Mouse (Mus musculus) stomach, embryonic 16.5 days (tissue): ENCODE data around the gene Nt5c3. TPM values are rescaled to one million over a fixed set of nuclear protein-coding genes. Genes with fewer than 3 reads are reported as not detected.

Source experiments
- ATAC-seq: fragments of 200-750 bp; cut with Nextera tagmentation; 2 replicates; pipeline ENCODE4 v1.8.0; 2017; ENCODE audit warnings: moderate number of reproducible peaks, moderate TSS enrichment; ENCODE audit not compliant: insufficient read depth, low FRiP score
- H3K27ac ChIP-seq: fragments of 300-500 bp; sonication (generic); 2 replicates; pipeline ENCODE4 v1.5.1; 2014; ENCODE audit warnings: low read length
- H3K27me3 ChIP-seq: fragments of 300-500 bp; sonication (generic); 2 replicates; pipeline ENCODE4 v1.6.1; 2014; ENCODE audit warnings: low read length, control low read depth, mixed read lengths; ENCODE audit not compliant: control insufficient read depth, insufficient read depth
- H3K36me3 ChIP-seq: fragments of 300-500 bp; sonication (generic); 2 replicates; pipeline ENCODE4 v1.6.1; 2014; ENCODE audit warnings: low read length; ENCODE audit not compliant: control insufficient read depth, insufficient read depth
- H3K4me1 ChIP-seq: fragments of 300-500 bp; sonication (generic); 2 replicates; pipeline ENCODE4 v1.6.1; 2014; ENCODE audit warnings: low read length, control low read depth, mixed read lengths; ENCODE audit not compliant: control insufficient read depth, insufficient read depth
- H3K4me2 ChIP-seq: fragments of 300-500 bp; sonication (generic); 2 replicates; pipeline ENCODE4 v1.6.1; 2014; ENCODE audit warnings: low read depth, low read length, mixed read lengths
- H3K4me3 ChIP-seq: fragments of 300-500 bp; sonication (generic); replicated peaks from 2 replicates; pipeline ENCODE4 v1.5.1; 2014; ENCODE audit warnings: mild to moderate bottlenecking, low read length
- H3K9ac ChIP-seq: fragments of 300-500 bp; sonication (generic); 2 replicates; pipeline ENCODE4 v1.6.1; 2014; ENCODE audit warnings: low read length
- H3K9me3 ChIP-seq: fragments of 300-500 bp; sonication (generic); replicated peaks from 2 replicates; pipeline ENCODE4 v1.6.1; 2016; ENCODE audit warnings: low read length, control low read depth; ENCODE audit not compliant: control insufficient read depth
- WGBS: fragments of 180-500 bp; shearing (Covaris S2); extraction: QIAGEN DNeasy Blood & Tissue Kit; methylation state at CpG from one replicate; pipeline ENCODE4 v1.1.7; 2014; 5-methylcytosine and 5-hydroxymethylcytosine counted together
- polyA plus RNA-seq: library from polyadenylated mRNA; unstranded; fragments of >200 nt; fragmentation: Nextera tagmentation; extraction: Ambion mirVana; gene quantifications from 2 replicates; pipeline ENCODE4 v1.2.1, GENCODE M21; 2015

The Nt5c3 gene
- 72.2 and 77.4 TPM in 2 replicates for polyA plus RNA-seq

DNA sequence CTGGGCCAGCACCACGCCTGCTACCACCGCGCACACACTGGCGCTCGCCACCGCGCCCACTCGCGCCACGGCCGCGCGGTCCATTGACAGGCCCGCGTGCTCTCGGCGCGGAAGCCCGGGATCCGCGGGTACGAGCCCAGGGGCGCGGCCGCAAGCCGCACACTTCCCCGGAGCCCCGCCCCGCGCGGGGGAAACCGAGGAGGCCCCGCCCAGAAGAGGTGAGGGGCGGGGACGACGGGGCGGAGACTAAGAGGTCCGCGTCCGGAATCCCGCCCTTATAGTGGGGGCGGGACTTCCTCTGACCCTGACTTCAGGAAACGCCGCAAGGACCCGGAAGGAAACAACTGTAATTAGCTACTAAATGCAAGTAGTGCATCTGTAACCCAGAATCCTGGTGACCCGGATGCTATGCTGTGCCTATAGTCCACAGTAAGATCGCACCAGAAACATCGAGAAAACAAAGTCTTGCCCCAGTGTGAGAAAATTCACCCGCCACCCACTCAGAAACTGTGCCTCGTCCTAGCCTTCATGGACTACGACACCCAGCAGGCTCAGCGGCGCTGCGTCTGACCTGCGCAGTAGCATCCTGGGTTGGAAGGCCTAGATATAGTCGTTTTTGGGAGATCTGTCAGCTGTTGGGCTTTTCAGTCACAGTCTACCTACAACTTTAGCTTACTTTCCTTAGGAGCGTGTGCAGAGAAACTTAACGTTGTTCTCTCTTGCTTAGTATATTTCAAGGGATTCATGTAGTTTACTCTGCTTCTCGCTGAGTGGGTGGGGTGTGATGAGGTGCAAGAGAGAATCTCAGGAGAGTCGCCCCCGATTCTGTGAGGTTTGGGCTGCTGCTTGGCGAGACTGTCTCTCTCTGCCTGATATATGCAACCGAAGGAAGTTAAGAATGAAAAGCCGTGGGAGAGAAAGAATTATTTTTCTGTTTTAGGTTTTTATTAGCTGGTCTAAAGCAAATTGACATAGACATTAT, at the start of gene Nt5c3, which contains the start of gene Vmn1r4:
Nt5c3 (minus strand) TSS at position 207 of the 982 bp plus-strand sequence.
Vmn1r4 (plus strand) TSS at position 290 of the 982 bp plus-strand sequence.
- Histone ChIP-seq H3K4me3 (peak within 1 kb of the TSS; percentile 73), H3K27me3 (no peaks in the 10 kb centered on the region; the same call in 1 of the 2 replicates), H3K36me3 (no peaks in the 10 kb centered on the region), H3K27ac (peak within 1 kb of the TSS; percentile 96), H3K9me3 (no peaks in the 10 kb centered on the region; the same call in 1 of the 2 replicates), H3K4me1 (peaks cover 14% of the 10 kb centered on the region), H3K4me2 (peak within 1 kb of the TSS; percentile 78), H3K9ac (peak within 1 kb of the TSS; percentile 81)
- 2% methylated on average over 64 of the region's 64 CpGs for WGBS
- ATAC-seq = peak; percentile 98

DNA sequence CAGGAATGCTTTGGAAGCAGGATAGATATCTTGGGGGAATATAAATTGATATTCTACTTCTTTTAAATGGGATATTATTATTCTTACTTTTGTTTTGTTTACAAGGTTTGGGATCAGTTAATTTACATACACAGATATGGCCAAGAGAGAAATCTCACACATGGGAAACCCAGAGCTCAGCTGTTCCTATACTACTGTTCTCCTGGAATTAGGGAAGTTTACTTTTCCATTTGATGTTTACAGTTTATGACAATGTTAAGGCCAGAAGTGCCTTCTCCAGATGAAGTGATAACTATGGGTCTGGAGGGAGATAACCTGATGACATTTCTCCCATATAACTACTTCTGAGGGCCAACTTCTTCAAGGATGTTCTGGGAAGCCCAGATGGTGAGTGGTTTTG, 46.2 kb upstream of the Nt5c3 start, which contains the start of gene Vmn1r5:
Vmn1r5 (plus strand) TSS at position 301 of the 400 bp plus-strand sequence.
- H3K9ac ChIP-seq = no peak within 1 kb of the TSS
- H3K4me2 ChIP-seq = no peak within 1 kb of the TSS

GRCm38 (mm10) chr6:56956436-56956835, 32.7 kb upstream of the Nt5c3 start:
- WGBS = 66% methylated on average over 5 of the region's 5 CpGs
- no peaks in the 10 kb centered on the region for H3K36me3 ChIP-seq
- no peak for ATAC-seq
- H3K27me3 ChIP-seq = no peaks in the 10 kb centered on the region
- H3K4me2 ChIP-seq = no peak overlapping the region
- no peak overlapping the region for H3K4me3 ChIP-seq
- no peaks in the 10 kb centered on the region for H3K9me3 ChIP-seq
- H3K4me1 ChIP-seq = no peaks in the 10 kb centered on the region
- H3K27ac ChIP-seq = no peak overlapping the region
- no peak overlapping the region for H3K9ac ChIP-seq

More for the DNA sequence above, 46.2 kb upstream of the Nt5c3 start, which contains the start of gene Vmn1r5:
- no peak within 1 kb of the TSS for H3K4me3 ChIP-seq
- no peaks in the 10 kb centered on the region for H3K9me3 ChIP-seq
- ATAC-seq = no peak
- H3K4me1 ChIP-seq = no peaks in the 10 kb centered on the region
- no peaks in the 10 kb centered on the region for H3K36me3 ChIP-seq
- H3K27ac ChIP-seq = no peak within 1 kb of the TSS
- H3K27me3 ChIP-seq = no peaks in the 10 kb centered on the region

DNA sequence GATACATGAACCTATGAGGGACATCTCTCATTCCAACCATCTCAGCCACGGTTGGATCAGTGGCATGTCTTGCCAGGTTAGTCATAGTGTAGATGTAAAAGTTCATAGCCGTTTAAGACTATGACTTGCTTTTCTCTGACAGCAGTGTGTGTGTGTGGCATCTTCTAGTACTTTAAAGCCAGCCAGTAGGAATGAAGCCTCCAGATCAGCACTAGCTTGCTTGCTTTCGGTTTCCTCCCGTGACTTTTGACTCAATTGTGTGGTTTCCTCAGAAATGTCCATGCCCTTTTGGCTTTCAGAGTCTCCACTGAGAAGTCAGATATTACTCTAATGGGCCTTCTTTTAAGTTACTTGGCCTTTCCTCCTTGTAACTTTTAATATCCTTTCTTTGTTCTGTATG, 10.6 kb upstream of the Nt5c3 start:
- no peaks in the 10 kb centered on the region for H3K36me3 ChIP-seq
- no peaks in the 10 kb centered on the region for H3K27me3 ChIP-seq
- H3K4me3 ChIP-seq = no peak overlapping the region
- H3K27ac ChIP-seq = no peak overlapping the region
- H3K4me1 ChIP-seq = no peaks in the 10 kb centered on the region
- 78% methylated on average over 4 of the region's 4 CpGs for WGBS
- no peaks in the 10 kb centered on the region for H3K9me3 ChIP-seq
- H3K9ac ChIP-seq = no peak overlapping the region
- ATAC-seq = no peak
- no peak overlapping the region for H3K4me2 ChIP-seq

DNA sequence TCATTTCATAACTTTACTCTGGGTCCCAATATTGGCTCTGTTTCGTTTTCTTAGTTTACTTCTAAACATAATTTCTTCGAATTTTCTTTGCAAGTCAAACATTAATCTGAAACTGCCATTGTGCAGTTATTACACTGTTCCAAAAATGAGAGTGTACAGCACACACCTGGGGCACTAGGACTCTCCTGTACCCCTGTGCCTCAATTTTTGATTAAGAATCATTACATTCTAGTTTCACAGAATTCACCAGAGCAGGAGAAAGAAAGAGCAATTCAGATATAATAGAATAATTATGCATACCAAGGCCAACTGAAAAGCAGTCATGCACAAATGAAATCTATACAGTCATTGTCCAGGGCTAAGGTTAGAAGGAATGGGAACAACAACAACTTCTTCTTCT, 8.7 kb upstream of the Nt5c3 start:
- no peak for ATAC-seq
- Histone ChIP-seq H3K4me1 (no peaks in the 10 kb centered on the region), H3K4me3 (no peak overlapping the region), H3K9ac (no peak overlapping the region), H3K9me3 (no peaks in the 10 kb centered on the region; the same call in 1 of the 2 replicates), H3K4me2 (no peak overlapping the region), H3K36me3 (no peaks in the 10 kb centered on the region), H3K27ac (no peak overlapping the region), H3K27me3 (no peaks in the 10 kb centered on the region)
- WGBS = 57% methylated on average over 2 of the region's 2 CpGs

GRCm38 (mm10) chr6:56931648-56932415, 8.1 kb upstream of the Nt5c3 start:
- Histone ChIP-seq H3K9me3 (no peaks in the 10 kb centered on the region; the same call in 1 of the 2 replicates), H3K4me2 (no peak overlapping the region), H3K27ac (no peak overlapping the region), H3K36me3 (no peaks in the 10 kb centered on the region), H3K4me1 (no peaks in the 10 kb centered on the region), H3K4me3 (no peak overlapping the region), H3K9ac (no peak overlapping the region), H3K27me3 (no peaks in the 10 kb centered on the region)
- WGBS = 56% methylated on average over 4 of the region's 4 CpGs
- ATAC-seq = no peak

DNA sequence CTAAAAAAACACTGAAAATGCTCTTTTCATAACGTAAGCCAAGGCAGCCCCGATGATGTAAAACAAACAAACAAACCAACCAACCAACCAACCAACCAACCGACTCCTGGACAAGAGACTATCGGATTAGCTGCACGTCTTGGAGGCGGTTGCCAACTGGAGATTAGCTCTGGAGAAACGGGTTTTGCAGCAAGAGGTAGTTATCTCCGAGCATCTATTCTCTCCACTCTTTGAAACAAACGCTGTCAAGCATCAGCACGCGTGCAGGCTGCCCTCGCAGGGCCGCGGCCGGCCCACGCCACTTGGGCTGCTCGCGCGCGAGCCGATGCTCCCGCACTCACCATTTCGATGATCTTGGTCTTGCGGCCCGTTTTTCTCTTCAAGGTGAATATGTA, 404 bp downstream of the Nt5c3 start:
- under 1% methylated on average over 25 of the region's 25 CpGs for WGBS
- H3K36me3 ChIP-seq = no peaks in the 10 kb centered on the region

DNA sequence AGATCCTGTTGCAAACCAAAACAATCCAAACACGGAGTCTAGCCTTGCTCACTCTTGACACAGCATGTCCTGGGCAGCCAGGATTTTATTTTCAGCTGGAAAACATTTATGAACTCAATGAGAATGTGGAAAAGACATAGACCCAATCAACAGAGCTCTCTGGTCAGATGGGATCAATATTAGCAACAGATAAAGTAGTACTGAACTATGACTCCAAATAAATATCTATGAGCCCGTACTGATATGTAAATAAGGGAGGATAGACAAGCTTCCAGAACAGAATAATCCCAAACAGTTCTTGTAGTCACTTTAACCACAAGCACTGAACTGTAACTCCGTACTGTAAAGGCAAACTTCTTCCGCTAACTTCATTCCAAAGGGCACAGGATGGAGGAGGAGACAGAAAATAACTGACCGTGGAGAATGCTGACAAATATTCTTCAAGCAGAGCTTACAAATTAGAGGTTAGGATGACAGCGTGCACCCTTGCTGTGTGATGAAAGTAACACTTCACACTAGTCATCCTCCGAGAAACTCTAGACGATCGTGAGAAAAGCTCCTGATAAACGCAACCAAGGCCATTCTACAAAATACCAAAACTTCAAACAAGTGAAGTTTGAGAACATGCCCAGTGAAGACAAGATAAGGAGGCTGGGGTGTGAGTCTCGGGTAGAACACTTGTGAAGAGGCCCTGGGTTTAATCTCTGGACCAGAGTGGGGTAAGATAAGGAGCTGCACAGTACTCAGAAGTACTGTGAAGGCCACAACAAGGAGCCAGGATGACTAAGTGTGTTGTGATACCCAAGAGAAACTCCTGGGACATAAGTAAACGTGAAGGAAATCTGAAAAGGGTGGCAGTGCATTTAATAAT, 3.3 kb downstream of the Nt5c3 start:
- WGBS = 58% methylated on average over 12 of the region's 12 CpGs
- Histone ChIP-seq H3K27me3 (no peaks in the 10 kb centered on the region; the same call in 1 of the 2 replicates), H3K36me3 (no peaks in the 10 kb centered on the region), H3K4me3 (no peak overlapping the region), H3K9ac (no peak overlapping the region), H3K4me2 (no peak overlapping the region), H3K4me1 (peaks cover 27% of the 10 kb centered on the region), H3K27ac (no peak overlapping the region), H3K9me3 (no peaks in the 10 kb centered on the region)
- no peak for ATAC-seq

More for the DNA sequence above, 404 bp downstream of the Nt5c3 start:
- Histone ChIP-seq H3K27me3 (no peaks in the 10 kb centered on the region; the same call in 1 of the 2 replicates), H3K4me2 (peak overlapping the region; percentile 58), H3K9ac (peak overlapping the region; percentile 81), H3K4me1 (peaks cover 14% of the 10 kb centered on the region), H3K4me3 (peak overlapping the region; percentile 73), H3K9me3 (no peaks in the 10 kb centered on the region; the same call in 1 of the 2 replicates), H3K27ac (peak overlapping the region; percentile 76)
- peak; percentile 35; the same call in 1 of the 2 replicates for ATAC-seq
